Mouse (Mus musculus) kidney, embryonic 16.5 days (tissue): ENCODE results near the gene Dusp18. TPM values are rescaled to one million over a fixed set of nuclear protein-coding genes. Genes with fewer than 3 reads are reported as not detected.
A peak's percentile ranks its signal among the peaks of the same experiment; 100 is the strongest.

Experiments
- ATAC-seq: fragments of 200-750 bp; cut with Nextera tagmentation; 2 replicates; pipeline ENCODE4 v1.8.0; 2017; ENCODE audit warnings: moderate TSS enrichment; ENCODE audit not compliant: low FRiP score, low TSS enrichment
- H3K27ac ChIP-seq: fragments of 300-500 bp; sonication (generic); 2 replicates; pipeline ENCODE4 v1.5.1; 2014; ENCODE audit warnings: low read length
- H3K27me3 ChIP-seq: fragments of 300-500 bp; sonication (generic); 2 replicates; pipeline ENCODE4 v1.6.1; 2014; ENCODE audit warnings: low read length, control low read depth, mixed read lengths; ENCODE audit not compliant: insufficient read depth
- H3K36me3 ChIP-seq: fragments of 300-500 bp; sonication (generic); 2 replicates; pipeline ENCODE4 v1.6.1; 2014; ENCODE audit warnings: low read length, control low read depth, mixed read lengths; ENCODE audit not compliant: insufficient read depth
- H3K4me1 ChIP-seq: fragments of 300-500 bp; sonication (generic); 2 replicates; pipeline ENCODE4 v1.6.1; 2014; ENCODE audit warnings: low read length, control low read depth, mixed read lengths; ENCODE audit not compliant: insufficient read depth
- H3K4me2 ChIP-seq: fragments of 300-500 bp; sonication (generic); replicated peaks from 2 replicates; pipeline ENCODE4 v1.6.1; 2014; ENCODE audit warnings: low read depth, low read length
- H3K4me3 ChIP-seq: fragments of 300-500 bp; sonication (generic); 2 replicates; pipeline ENCODE4 v1.5.1; 2014; ENCODE audit warnings: mild to moderate bottlenecking, low read length
- H3K9ac ChIP-seq: fragments of 300-500 bp; sonication (generic); replicated peaks from 2 replicates; pipeline ENCODE4 v1.6.1; 2014; ENCODE audit warnings: low read length
- H3K9me3 ChIP-seq: fragments of 300-500 bp; sonication (generic); 2 replicates; pipeline ENCODE4 v1.6.1; 2016; ENCODE audit warnings: low read length, control low read depth
- WGBS: fragments of 180-500 bp; shearing (Covaris S2); extraction: QIAGEN DNeasy Blood & Tissue Kit; methylation state at CpG from one replicate; pipeline ENCODE4 v1.1.7; 2014; 5-methylcytosine and 5-hydroxymethylcytosine counted together
- polyA plus RNA-seq: library from polyadenylated mRNA; unstranded; fragments of >200 nt; fragmentation: Nextera tagmentation; extraction: Ambion mirVana; gene quantifications from 2 replicates; pipeline ENCODE4 v1.2.1, GENCODE M21; 2015

Dusp18 gene
- polyA plus RNA-seq, 1 experiment from 2014 or later: 14.7 TPM

DNA sequence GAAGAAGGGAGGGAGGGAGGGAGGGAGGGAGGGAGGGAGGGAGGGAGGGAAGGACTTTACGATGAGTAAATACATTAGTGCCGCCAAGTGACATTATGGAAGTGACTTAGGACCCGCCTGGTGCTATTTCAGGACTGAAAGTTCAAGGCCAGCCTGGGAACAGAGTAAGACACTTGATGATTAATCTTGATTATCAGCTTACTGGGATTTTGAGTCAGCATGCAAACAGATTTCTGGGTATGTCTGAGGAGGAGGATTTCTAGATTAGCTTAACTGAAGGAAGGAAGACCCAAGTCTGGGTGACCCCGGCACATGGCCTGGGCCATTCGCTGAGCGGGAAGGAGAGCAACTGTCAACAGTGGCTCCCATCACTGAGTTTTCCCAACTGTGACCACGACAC is 25.4 kb downstream of the Dusp18 start:
- peaks cover 23% of the 10 kb centered on the region for H3K36me3 ChIP-seq
- H3K4me1 ChIP-seq: no peaks in the 10 kb centered on the region; the same call in 1 of the 2 replicates
- no peak overlapping the region for H3K9ac ChIP-seq
- ATAC-seq: no peak
- no peak overlapping the region for H3K27ac ChIP-seq
- H3K4me3 ChIP-seq: no peak overlapping the region
- no peak overlapping the region for H3K4me2 ChIP-seq
- no peaks in the 10 kb centered on the region for H3K9me3 ChIP-seq
- no peaks in the 10 kb centered on the region; the same call in 1 of the 2 replicates for H3K27me3 ChIP-seq
- WGBS: 74% methylated on average over 7 of the region's 7 CpGs

DNA sequence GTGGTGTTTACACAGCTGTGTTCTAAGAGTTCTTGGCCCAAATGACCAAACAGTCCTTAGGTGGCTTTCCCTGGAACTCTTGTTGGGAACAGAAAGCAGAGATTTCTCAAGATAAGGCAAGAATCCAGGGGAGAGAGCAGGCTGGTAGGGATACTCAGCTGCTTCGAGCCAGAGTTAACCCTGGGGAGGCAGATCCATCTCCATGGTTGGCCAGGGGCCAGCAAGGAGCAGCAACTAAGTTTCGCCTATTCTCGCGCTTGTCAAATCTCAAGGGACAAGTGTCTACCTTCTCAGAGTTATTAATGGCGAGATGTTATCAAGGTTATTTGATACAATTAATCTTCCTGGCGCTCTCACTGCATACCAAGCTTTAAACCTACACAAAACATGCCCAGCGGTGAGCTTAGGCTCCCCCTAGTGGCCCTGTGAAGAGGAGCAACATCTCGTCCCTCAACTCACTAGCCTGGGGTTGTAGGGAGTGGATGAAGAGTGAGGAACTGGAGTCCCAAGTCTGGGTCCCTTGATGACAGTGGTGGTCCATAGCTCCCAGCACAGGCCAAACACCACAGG is 26.3 kb downstream of the Dusp18 start:
- WGBS: 31% methylated on average over 8 of the region's 8 CpGs

DNA sequence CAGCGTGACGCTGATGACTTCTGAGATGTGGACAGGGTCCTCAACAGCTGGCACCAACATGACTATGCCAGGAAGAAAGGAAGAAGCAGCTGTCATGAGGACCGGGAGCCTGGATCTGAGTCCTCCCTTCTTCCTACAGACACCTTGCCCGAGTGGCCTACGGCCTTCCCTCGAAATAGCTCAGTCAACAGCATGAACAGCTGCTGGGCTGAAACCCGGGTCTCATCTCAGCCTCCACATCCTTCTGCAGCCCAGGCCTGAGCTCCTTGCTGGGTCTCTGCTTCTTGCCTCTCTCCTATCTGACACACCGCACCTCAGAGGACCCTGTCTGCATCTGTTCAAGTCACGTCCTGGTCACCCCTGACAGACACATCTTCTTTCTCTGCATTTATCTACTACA is 27.1 kb downstream of the Dusp18 start:
- H3K4me1 ChIP-seq: no peaks in the 10 kb centered on the region; the same call in 1 of the 2 replicates
- H3K9ac ChIP-seq: no peak overlapping the region
- no peaks in the 10 kb centered on the region for H3K27me3 ChIP-seq
- ATAC-seq: no peak
- no peak overlapping the region for H3K27ac ChIP-seq
- H3K4me2 ChIP-seq: no peak overlapping the region
- H3K4me3 ChIP-seq: no peak overlapping the region
- peaks cover 30% of the 10 kb centered on the region for H3K36me3 ChIP-seq
- no peaks in the 10 kb centered on the region for H3K9me3 ChIP-seq
- WGBS: 95% methylated on average over 9 of the region's 9 CpGs

More for the DNA sequence above, 26.3 kb downstream of the Dusp18 start:
- H3K27ac ChIP-seq: no peak overlapping the region
- H3K4me2 ChIP-seq: no peak overlapping the region
- H3K9ac ChIP-seq: no peak overlapping the region
- no peaks in the 10 kb centered on the region for H3K27me3 ChIP-seq
- H3K4me1 ChIP-seq: no peaks in the 10 kb centered on the region; the same call in 1 of the 2 replicates
- H3K9me3 ChIP-seq: no peaks in the 10 kb centered on the region
- H3K4me3 ChIP-seq: no peak overlapping the region
- no peak for ATAC-seq
- H3K36me3 ChIP-seq: peaks cover 30% of the 10 kb centered on the region

DNA sequence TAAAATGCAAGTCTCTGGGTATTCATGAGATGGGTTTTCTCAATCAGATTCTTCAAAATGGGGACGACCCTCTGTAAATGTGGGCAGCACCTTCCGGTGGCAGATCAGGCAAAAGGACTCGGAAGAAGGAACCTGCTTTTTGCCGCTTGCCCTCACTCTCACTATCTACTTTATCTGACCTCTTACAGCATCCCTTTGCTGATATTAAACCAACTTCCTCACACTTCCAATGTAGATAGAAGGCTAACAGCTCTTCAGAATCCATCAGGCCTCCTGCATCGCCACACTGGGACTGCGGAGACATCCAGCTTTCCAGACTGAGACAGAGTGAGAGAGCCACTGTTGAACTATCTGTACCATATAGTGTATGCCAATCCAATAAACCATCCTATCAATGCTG is 27.7 kb downstream of the Dusp18 start:
- Histone ChIP-seq H3K4me1 (no peaks in the 10 kb centered on the region; the same call in 1 of the 2 replicates), H3K4me3 (no peak overlapping the region), H3K9ac (no peak overlapping the region), H3K27me3 (no peaks in the 10 kb centered on the region), H3K4me2 (no peak overlapping the region), H3K27ac (no peak overlapping the region), H3K36me3 (peaks cover 30% of the 10 kb centered on the region), H3K9me3 (no peaks in the 10 kb centered on the region)
- WGBS: 93% methylated on average over 6 of the region's 6 CpGs
- ATAC-seq: no peak

DNA sequence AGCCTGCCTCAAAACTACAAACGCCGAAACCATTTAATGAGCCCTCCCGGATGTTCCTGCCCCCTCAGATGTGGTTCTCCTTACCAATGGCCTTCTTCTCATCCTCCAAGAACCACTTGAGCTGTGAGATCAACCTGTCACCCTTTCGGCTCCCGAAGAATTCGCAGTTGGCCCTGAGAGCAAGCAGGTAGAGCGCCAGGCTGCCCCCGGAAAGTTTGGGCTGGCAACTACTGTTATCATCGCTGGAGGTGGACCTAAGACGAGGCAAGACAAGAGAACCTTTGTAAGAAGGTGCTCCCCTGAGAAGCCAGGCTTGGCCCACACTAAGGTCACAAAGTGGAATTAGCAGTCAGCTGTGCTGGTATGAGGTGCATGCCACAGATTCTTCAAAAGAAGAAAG is 30.9 kb downstream of the Dusp18 start:
- Histone ChIP-seq H3K4me1 (peaks cover 4% of the 10 kb centered on the region), H3K36me3 (peaks cover 30% of the 10 kb centered on the region), H3K27me3 (no peaks in the 10 kb centered on the region), H3K9ac (no peak overlapping the region), H3K27ac (no peak overlapping the region), H3K4me3 (no peak overlapping the region), H3K4me2 (no peak overlapping the region), H3K9me3 (no peaks in the 10 kb centered on the region)
- ATAC-seq: no peak
- WGBS: 92% methylated on average over 10 of the region's 10 CpGs

- Histone ChIP-seq H3K36me3 (peaks cover 7% of the 10 kb centered on the region; the same call in 1 of the 2 replicates), H3K4me3 (0 out of 2 replicates have a peak overlapping the region, but pooled peaks have one; percentile 7), H3K4me1 (peaks cover 14% of the 10 kb centered on the region), H3K27ac (no peak overlapping the region), H3K4me2 (peak overlapping the region; percentile 68), H3K27me3 (no peaks in the 10 kb centered on the region), H3K9ac (no peak overlapping the region), H3K9me3 (no peaks in the 10 kb centered on the region)
- no peak for ATAC-seq
- 69% methylated on average over 4 of the region's 4 CpGs for WGBS
Measured at GRCm38 (mm10) chr11:3930019-3930418, 35.0 kb downstream of the Dusp18 start.

DNA sequence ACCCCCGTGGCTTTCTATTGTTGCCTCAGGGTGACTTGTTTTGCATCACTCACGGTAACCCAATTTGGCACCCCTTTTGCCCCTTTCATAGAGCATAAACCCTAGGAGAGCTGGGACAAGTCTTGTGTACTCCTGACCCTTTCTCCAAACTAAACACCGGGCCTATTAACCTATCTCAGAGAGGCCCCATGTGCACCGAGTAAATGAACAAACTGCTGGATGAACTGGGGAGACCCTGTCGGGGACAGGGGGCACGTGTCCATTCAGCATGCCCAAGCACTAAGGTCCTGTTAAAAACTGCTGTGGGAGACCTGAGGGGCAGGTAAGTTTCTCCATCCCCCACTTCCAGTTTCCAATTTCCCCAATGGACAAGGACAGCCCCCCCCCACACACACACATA is 35.9 kb downstream of the Dusp18 start:
- Histone ChIP-seq H3K4me1 (peaks cover 14% of the 10 kb centered on the region), H3K36me3 (peaks cover 3% of the 10 kb centered on the region; the same call in 1 of the 2 replicates), H3K4me3 (peak overlapping the region; percentile 55), H3K9ac (peak overlapping the region; percentile 58), H3K27me3 (no peaks in the 10 kb centered on the region), H3K27ac (peak overlapping the region; percentile 48; the same call in 1 of the 2 replicates), H3K9me3 (no peaks in the 10 kb centered on the region), H3K4me2 (peak overlapping the region; percentile 68)
- ATAC-seq: peak; percentile 24; the same call in 1 of the 2 replicates
- 32% methylated on average over 6 of the region's 6 CpGs for WGBS

- Histone ChIP-seq H3K9ac (peak within 1 kb of the TSS; percentile 58), H3K4me3 (peak within 1 kb of the TSS; percentile 55), H3K4me1 (peaks cover 14% of the 10 kb centered on the region), H3K9me3 (no peaks in the 10 kb centered on the region), H3K4me2 (peak within 1 kb of the TSS; percentile 68), H3K27ac (peak within 1 kb of the TSS; percentile 48; the same call in 1 of the 2 replicates), H3K36me3 (no peaks in the 10 kb centered on the region), H3K27me3 (no peaks in the 10 kb centered on the region)
- ATAC-seq: peak; percentile 74
- WGBS: under 1% methylated on average over 22 of the region's 26 CpGs
Measured at GRCm38 (mm10) chr11:3931511-3932211, 36.6 kb downstream of the Dusp18 start, which contains the start of gene Tcn2. Gene Tcn2, minus strand, starts transcription at chr11:3932159.

DNA sequence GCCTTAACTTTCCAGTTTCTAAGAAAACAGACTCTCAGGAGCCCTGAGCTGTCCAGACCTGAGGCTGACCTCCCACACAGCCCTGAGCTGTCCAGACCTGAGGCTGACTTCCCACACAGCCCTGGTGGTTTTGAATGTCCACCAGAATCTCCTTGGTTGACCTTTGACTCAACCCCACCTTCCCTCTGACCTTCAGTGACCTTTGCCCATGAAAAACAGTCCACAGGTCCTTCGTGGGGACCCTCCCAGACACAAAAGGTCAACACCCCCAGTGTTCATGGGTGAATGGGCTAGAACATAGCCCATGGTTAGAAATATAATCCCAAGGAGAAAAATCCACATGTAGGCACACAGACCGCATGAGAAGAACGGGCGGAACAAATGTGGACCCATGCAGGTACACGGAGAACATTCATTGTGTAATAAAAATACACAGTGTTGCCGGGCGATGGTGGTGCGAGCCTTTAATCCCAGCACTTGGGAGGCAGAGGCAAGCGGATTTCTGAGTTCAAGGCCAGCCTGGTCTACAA is 38.8 kb downstream of the Dusp18 start:
- 84% methylated on average over 9 of the region's 9 CpGs for WGBS

More for the DNA sequence above, 38.8 kb downstream of the Dusp18 start:
- no peaks in the 10 kb centered on the region for H3K36me3 ChIP-seq
- H3K9me3 ChIP-seq: no peaks in the 10 kb centered on the region
- ATAC-seq: no peak
- no peak overlapping the region for H3K4me3 ChIP-seq
- H3K27me3 ChIP-seq: no peaks in the 10 kb centered on the region
- no peak overlapping the region for H3K27ac ChIP-seq
- H3K4me1 ChIP-seq: peaks cover 14% of the 10 kb centered on the region
- H3K4me2 ChIP-seq: no peak overlapping the region
- no peak overlapping the region for H3K9ac ChIP-seq
